In the genomic region with DNA sequence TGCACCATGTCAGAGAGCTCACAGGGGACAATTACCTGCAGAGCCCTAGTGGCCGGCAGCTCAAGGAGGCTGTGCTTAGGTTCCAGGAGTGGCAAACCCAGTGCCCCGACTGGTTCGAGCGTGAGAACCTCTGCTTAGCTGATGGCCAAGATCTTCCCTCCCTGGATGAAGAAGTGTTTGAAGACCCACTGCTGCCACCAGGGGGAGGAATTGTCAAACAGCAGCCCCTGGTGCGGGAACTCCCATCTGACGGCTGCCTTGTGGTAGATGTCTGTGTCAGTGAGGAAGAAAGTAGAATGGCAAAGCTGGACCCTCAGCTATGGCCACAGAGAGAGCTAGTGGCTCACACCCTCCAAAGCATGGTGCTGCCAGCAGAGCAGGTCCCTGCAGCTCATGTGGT, we compare ENCODE assay signal across 10 mouse cellular contexts. TPM values are rescaled to one million over a fixed set of nuclear protein-coding genes. Genes with fewer than 3 reads are reported as not detected.
A peak's percentile ranks its signal among the peaks of the same experiment; 100 is the strongest.
DNase-seq lines count a peak whose midpoint lies in the region; ATAC-seq and TF ChIP-seq lines count a peak whose summit lies in the region.
"Had no signal": no experiment of that assay in that cellular context is flagged by ENCODE, and none has a peak within 500 bp of the region (broad histone marks: within the 10 kb centered on the region; RNA-seq: fewer than 3 reads in every experiment).

No protein-coding gene starts in this region.

- no peak overlapping the region for H3K4me2 ChIP-seq in CH12.LX (ENCODE audit: insufficient read depth, low read depth, poor library complexity, severe bottlenecking)
- no peak overlapping the region for H3K4me2 ChIP-seq in lung, postnatal 0 days (replicated peaks; ENCODE audit: low read depth, low read length)
- no peak overlapping the region for H3K4me2 ChIP-seq in midbrain, embryonic 11.5 days
- H3K4me2 ChIP-seq: neural tube, embryonic 13.5 days had no signal

- H3K79me2 ChIP-seq in CH12.LX (replicated peaks; ENCODE audit: control insufficient read depth, extremely low read depth, insufficient read depth, poor library complexity, severe bottlenecking), result no peaks in the 10 kb centered on the region

- peak; percentile 37 for TF ChIP-seq CTCF in kidney, adult 2 months (conservative IDR thresholded peaks at IDR 0.05; ENCODE audit: insufficient read depth, insufficient read length, low read depth, low read length)
- TF ChIP-seq CTCF in CH12.LX (conservative IDR thresholded peaks at IDR 0.05 in 1 of 2, IDR thresholded peaks at IDR 0.05 in 1 of 2; ENCODE audit: low read depth in 2 of 2, low read length in 2 of 2), result peak; percentile 17 to 67; a peak in 2 of 4 replicates
- peak; percentile 50 for TF ChIP-seq CTCF in lung, postnatal 0 days (IDR thresholded peaks at IDR 0.05)

- WGBS in kidney, adult 2 months, result 91% methylated on average over 6 of the region's 6 CpGs
- 85% methylated on average over 6 of the region's 6 CpGs for WGBS in lung, postnatal 0 days
- WGBS in midbrain, embryonic 11.5 days, result 92% methylated on average over 6 of the region's 6 CpGs

- no peaks in the 10 kb centered on the region for H3K4me1 ChIP-seq in kidney, adult 2 months (ENCODE audit: control insufficient read depth, insufficient read depth, low read length)
- peaks cover 0 to 15% of the 10 kb centered on the region in 2 experiments; a peak in 2 of 4 replicates for H3K4me1 ChIP-seq in CH12.LX (ENCODE audit: control insufficient read depth in 1 of 2, insufficient read depth in 2 of 2)
- H3K4me1 ChIP-seq in lung, postnatal 0 days (ENCODE audit: insufficient read depth, low read depth, low read length), result no peaks in the 10 kb centered on the region
- no peaks in the 10 kb centered on the region for H3K4me1 ChIP-seq in midbrain, embryonic 11.5 days (ENCODE audit: control insufficient read depth, insufficient read depth, low read length)
- H3K4me1 ChIP-seq: neural tube, embryonic 13.5 days had no signal

- no peaks in the 10 kb centered on the region for H3K27me3 ChIP-seq in kidney, adult 2 months (replicated peaks; ENCODE audit: control insufficient read depth, insufficient read depth, low read length)
- no peaks in the 10 kb centered on the region for H3K27me3 ChIP-seq in CH12.LX (replicated peaks)
- no peaks in the 10 kb centered on the region for H3K27me3 ChIP-seq in lung, postnatal 0 days (replicated peaks; ENCODE audit: insufficient read depth, low read length)
- no peaks in the 10 kb centered on the region for H3K27me3 ChIP-seq in midbrain, embryonic 11.5 days (ENCODE audit: control insufficient read depth, insufficient read depth, low read length)
- H3K27me3 ChIP-seq: neural tube, embryonic 13.5 days had no signal

- in situ Hi-C loops in CH12.LX (cut with MboI; ENCODE audit: low pct_ligation_motif_present, low pct_unique_long_range_greater_than_20kb, low sequenced_read_pairs), result loop anchor here (10.0 kb wide), 1 partner anchor 47 kb away; no protein-coding TSS in a partner anchor

- H3K27ac ChIP-seq in kidney, adult 2 months (ENCODE audit: insufficient read depth, low read depth, low read length), result no peak overlapping the region
- H3K27ac ChIP-seq in CH12.LX (ENCODE audit: insufficient read depth, low read depth), result no peak overlapping the region
- no peak overlapping the region for H3K27ac ChIP-seq in lung, postnatal 0 days (ENCODE audit: low read length)
- H3K27ac ChIP-seq in midbrain, embryonic 11.5 days (ENCODE audit: low read depth, low read length), result no peak overlapping the region
- H3K27ac ChIP-seq: neural tube, embryonic 13.5 days had no signal

- no peak for ATAC-seq in lung, postnatal 0 days
- ATAC-seq in midbrain, embryonic 11.5 days (ENCODE audit: low FRiP score), result no peak

- H3K36me3 ChIP-seq in kidney, adult 2 months (ENCODE audit: control insufficient read depth, insufficient read depth, low read length), result no peaks in the 10 kb centered on the region; the same call in 1 of the 2 replicates
- peaks cover 63 to 85% of the 10 kb centered on the region in 2 experiments for H3K36me3 ChIP-seq in CH12.LX (replicated peaks in 1 of 2; ENCODE audit: control insufficient read depth in 1 of 2, insufficient read depth in 1 of 2, low read length in 1 of 2)
- H3K36me3 ChIP-seq in lung, postnatal 0 days (ENCODE audit: insufficient read depth, low read length), result peaks cover 10% of the 10 kb centered on the region; the same call in 1 of the 2 replicates
- H3K36me3 ChIP-seq in midbrain, embryonic 11.5 days (ENCODE audit: control insufficient read depth, insufficient read depth, low read length), result no peaks in the 10 kb centered on the region

- no peak for TF ChIP-seq EP300 in CH12.LX (IDR thresholded peaks at IDR 0.05; ENCODE audit: low read length)
- TF ChIP-seq EP300 in lung, postnatal 0 days (IDR thresholded peaks at IDR 0.05), result no peak

- no peaks in the 10 kb centered on the region for H3K9me3 ChIP-seq in CH12.LX (replicated peaks; ENCODE audit: low read length)
- H3K9me3 ChIP-seq in lung, postnatal 0 days (ENCODE audit: low read length), result no peaks in the 10 kb centered on the region
- no peaks in the 10 kb centered on the region for H3K9me3 ChIP-seq in midbrain, embryonic 11.5 days (ENCODE audit: control insufficient read depth, low read length)
- H3K9me3 ChIP-seq: neural tube, embryonic 13.5 days had no signal

- H3K4me3 ChIP-seq in kidney, adult 2 months (ENCODE audit: insufficient read depth, low read depth, low read length), result no peak overlapping the region
- no peak overlapping the region for H3K4me3 ChIP-seq in CH12.LX (replicated peaks in 1 of 3; ENCODE audit: low read depth in 2 of 3, low read length in 2 of 3, poor library complexity in 1 of 3)
- H3K4me3 ChIP-seq in lung, postnatal 0 days (ENCODE audit: low read depth, low read length), result no peak overlapping the region
- no peak overlapping the region for H3K4me3 ChIP-seq in midbrain, embryonic 11.5 days (ENCODE audit: low read depth, low read length)
- H3K4me3 ChIP-seq: neural tube, embryonic 13.5 days had no signal

- TF ChIP-seq RAD21 in CH12.LX (IDR thresholded peaks at IDR 0.05; ENCODE audit: low read depth, low read length), result peak; percentile 47

- no peak overlapping the region for H3K9ac ChIP-seq in CH12.LX (ENCODE audit: insufficient read depth, low read depth)
- H3K9ac ChIP-seq in lung, postnatal 0 days (replicated peaks; ENCODE audit: low read depth), result no peak overlapping the region
- no peak overlapping the region for H3K9ac ChIP-seq in midbrain, embryonic 11.5 days (ENCODE audit: low read length)
- H3K9ac ChIP-seq: neural tube, embryonic 13.5 days had no signal

- peak; percentile 29 for DNase-seq in kidney, adult 2 months
- no peak for DNase-seq in kidney, adult 8-10 months
- DNase-seq in 3T3-L1 (ENCODE audit: low read depth, low spot score) (peak; percentile 59), CH12.LX (ENCODE audit: extremely low read depth) (no peak)
- peak; percentile 36 for DNase-seq in lung, postnatal 0 days (ENCODE audit: low spot score)
- DNase-seq in frontal cortex, adult 2 months (ENCODE audit: extremely low spot score in 1 of 2, low spot score in 1 of 2), result no peak
- no peak for DNase-seq in urinary bladder, adult 2 months (ENCODE audit: low spot score)
- DNase-seq in midbrain, embryonic 11.5 days (ENCODE audit: low spot score, missing footprints), result no peak
- DNase-seq: cerebellum, postnatal 25 days had no signal

- dilution Hi-C loops in CH12.LX (cut with MboI; ENCODE audit: extremely low pct_ligation_motif_present, extremely low pct_unique_long_range_greater_than_20kb, low sequenced_read_pairs), result no loop called here

- no peak for TF ChIP-seq POLR2A in kidney, adult 2 months (IDR thresholded peaks at IDR 0.05; ENCODE audit: low read depth, low read length)
- no peak for TF ChIP-seq POLR2A in CH12.LX (IDR thresholded peaks at IDR 0.05; ENCODE audit: low read depth, low read length)

TF ChIP-seq in CH12.LX, 34 proteins besides CTCF, POLR2A, EP300 and RAD21:
- TF ChIP-seq ZC3H11A (IDR thresholded peaks at IDR 0.05; ENCODE audit: low read depth, low read length) (no peak), SMC3 (IDR thresholded peaks at IDR 0.05; ENCODE audit: low read depth, low read length) (peak; percentile 54)

RNA-seq across cellular contexts. Expression of gene Tmem121b, which starts 12.1 kb away (rescaled TPM):
- 0.01 and 0.05 TPM in 2 replicates for polyA plus RNA-seq in kidney, adult 2 months (2012; rRNA removed)
- not detected in 2 replicates for total RNA-seq in CH12.LX (2012; rRNA removed)
- total RNA-seq in CH12.LX (2014; rRNA removed), result not detected in 2 replicates
- polyA plus RNA-seq in CH12.LX (2012; ENCODE audit: insufficient read length, low read depth), result not detected in 2 replicates
- 0.52 and 0.58 TPM in 2 replicates for polyA plus RNA-seq in lung, postnatal 0 days (2015; fragmentation: Nextera tagmentation; extraction: Ambion mirVana)
- 28.7 and 31.8 TPM in 2 replicates for polyA plus RNA-seq in frontal cortex, adult 2 months (2012; rRNA removed)
- polyA plus RNA-seq in urinary bladder, adult 2 months (2012; rRNA removed), result 0.01 TPM in 2 replicates
- 0.78 and 0.88 TPM in 2 replicates for polyA plus RNA-seq in midbrain, embryonic 11.5 days (2014; fragmentation: Nextera tagmentation; extraction: Ambion mirVana)

RNA-seq across cellular contexts. Expression of gene Il17ra, which starts 18.5 kb away (rescaled TPM):
- polyA plus RNA-seq in kidney, adult 2 months (2012; rRNA removed), result 36.1 and 37.2 TPM in 2 replicates
- total RNA-seq in CH12.LX (2012; rRNA removed) (13.5 and 13.6 TPM in 2 replicates), CH12.LX (2014; rRNA removed) (13.8 and 14.0 TPM in 2 replicates)
- polyA plus RNA-seq in CH12.LX (2012; ENCODE audit: insufficient read length, low read depth), result 21.2 and 23.9 TPM in 2 replicates
- 9.5 and 10.5 TPM in 2 replicates for polyA plus RNA-seq in lung, postnatal 0 days (2015; fragmentation: Nextera tagmentation; extraction: Ambion mirVana)
- polyA plus RNA-seq in frontal cortex, adult 2 months (2012; rRNA removed), result 10.1 and 13.2 TPM in 2 replicates
- polyA plus RNA-seq in urinary bladder, adult 2 months (2012; rRNA removed), result 6.8 and 7.3 TPM in 2 replicates
- 1.6 and 2.0 TPM in 2 replicates for polyA plus RNA-seq in midbrain, embryonic 11.5 days (2014; fragmentation: Nextera tagmentation; extraction: Ambion mirVana)

RNA-seq across cellular contexts. Expression of gene Hdhd5, which starts 49.6 kb away (rescaled TPM):
- polyA plus RNA-seq in kidney, adult 2 months (2012; rRNA removed), result 36.0 and 36.1 TPM in 2 replicates
- 20.9 and 21.5 TPM in 2 replicates for total RNA-seq in CH12.LX (2012; rRNA removed)
- 11.4 and 12.5 TPM in 2 replicates for total RNA-seq in CH12.LX (2014; rRNA removed)
- polyA plus RNA-seq in CH12.LX (2012; ENCODE audit: insufficient read length, low read depth), result 10.9 and 12.4 TPM in 2 replicates
- polyA plus RNA-seq in lung, postnatal 0 days (2015; fragmentation: Nextera tagmentation; extraction: Ambion mirVana), result 10.1 and 10.5 TPM in 2 replicates
- polyA plus RNA-seq in frontal cortex, adult 2 months (2012; rRNA removed), result 43.0 and 48.3 TPM in 2 replicates
- polyA plus RNA-seq in urinary bladder, adult 2 months (2012; rRNA removed), result 15.5 and 20.1 TPM in 2 replicates
- 12.4 and 15.0 TPM in 2 replicates for polyA plus RNA-seq in midbrain, embryonic 11.5 days (2014; fragmentation: Nextera tagmentation; extraction: Ambion mirVana)

Comparison
In these comparisons a context has a peak if more than half of its experiments do, and no peak if none do; other contexts are left out.
1. DNase-seq: peak in kidney, adult 2 months (single experiment), 3T3-L1 (single experiment) and lung, postnatal 0 days (single experiment); none in kidney, adult 8-10 months (0 of 2), CH12.LX (single experiment), frontal cortex, adult 2 months (0 of 2), urinary bladder, adult 2 months (single experiment) and midbrain, embryonic 11.5 days (single experiment).
2. RNA of gene Tmem121b, which starts 12.1 kb away (polyA plus RNA-seq): 28.7 to 31.8 TPM in frontal cortex, adult 2 months; 0.78 to 0.88 TPM in midbrain, embryonic 11.5 days, 0.52 to 0.58 TPM in lung, postnatal 0 days, 0.01 to 0.05 TPM in kidney, adult 2 months, 0.01 TPM in urinary bladder, adult 2 months and not detected in CH12.LX; every median in the first group is over 10 times any median in the second.
3. Peak in every context shown above with its lines, with median percentiles within 50 percentile points of each other: CTCF ChIP-seq.